ENCODE assay signal across 8 mouse cellular contexts in genomic region chr7:100108341-100108740, GRCm38 (mm10). TPM values are rescaled to one million over a fixed set of nuclear protein-coding genes. Genes with fewer than 3 reads are reported as not detected.
A peak's percentile ranks its signal among the peaks of the same experiment; 100 is the strongest.
DNase-seq lines count a peak whose midpoint lies in the region; ATAC-seq and TF ChIP-seq lines count a peak whose summit lies in the region.

No protein-coding gene starts in this region.

- DNase-seq in forebrain, postnatal 0 days, result peak; percentile 70
- DNase-seq in forebrain, embryonic 11.5 days (ENCODE audit: low spot score), result no peak
- peak; percentile 37 for DNase-seq in liver, adult 2 months (ENCODE audit: extremely low read depth, low read depth, low spot score)
- DNase-seq in liver, embryonic 11.5 days (ENCODE audit: low spot score), result no peak
- DNase-seq in Muller cell, postnatal 12 days (ENCODE audit: inconsistent ontology term), result peak; percentile 29
- peak; percentile 53 for DNase-seq in lung, postnatal 0 days (ENCODE audit: low spot score)
- no peak for DNase-seq in spleen, postnatal 14 days (ENCODE audit: low spot score in 2 of 2)
- DNase-seq in ovary, postnatal 36 days (ENCODE audit: low spot score), result no peak

- peaks cover 38% of the 10 kb centered on the region for H3K36me3 ChIP-seq in forebrain, postnatal 0 days (ENCODE audit: insufficient read depth)
- peaks cover 3% of the 10 kb centered on the region; the same call in 1 of the 2 replicates for H3K36me3 ChIP-seq in forebrain, embryonic 11.5 days (ENCODE audit: control insufficient read depth, insufficient read depth, low read length)
- H3K36me3 ChIP-seq in liver, adult 2 months (ENCODE audit: control insufficient read depth, insufficient read depth, low read length), result peaks cover 25% of the 10 kb centered on the region
- H3K36me3 ChIP-seq in liver, embryonic 11.5 days (ENCODE audit: control insufficient read depth, insufficient read depth, low read length), result peaks cover 42% of the 10 kb centered on the region
- H3K36me3 ChIP-seq in lung, postnatal 0 days (ENCODE audit: insufficient read depth, low read length), result peaks cover 8% of the 10 kb centered on the region; the same call in 1 of the 2 replicates

- 65% methylated on average over 3 of the region's 3 CpGs for WGBS in forebrain, postnatal 0 days
- 86% methylated on average over 3 of the region's 3 CpGs for WGBS in forebrain, embryonic 11.5 days
- 71% methylated on average over 3 of the region's 3 CpGs for WGBS in liver, adult 2 months
- WGBS in liver, embryonic 11.5 days, result 77% methylated on average over 3 of the region's 3 CpGs
- 67% methylated on average over 3 of the region's 3 CpGs for WGBS in lung, postnatal 0 days

- TF ChIP-seq EP300 in lung, postnatal 0 days (IDR thresholded peaks at IDR 0.05), result no peak

- no peaks in the 10 kb centered on the region for H3K4me1 ChIP-seq in forebrain, postnatal 0 days (ENCODE audit: insufficient read depth)
- H3K4me1 ChIP-seq in forebrain, embryonic 11.5 days (replicated peaks; ENCODE audit: control insufficient read depth, insufficient read depth, low read length), result no peaks in the 10 kb centered on the region
- H3K4me1 ChIP-seq in liver, adult 2 months (ENCODE audit: control insufficient read depth, insufficient read depth, low read length), result no peaks in the 10 kb centered on the region
- no peaks in the 10 kb centered on the region for H3K4me1 ChIP-seq in liver, embryonic 11.5 days (replicated peaks; ENCODE audit: control insufficient read depth, insufficient read depth, low read length)
- H3K4me1 ChIP-seq in lung, postnatal 0 days (ENCODE audit: insufficient read depth, low read depth, low read length), result no peaks in the 10 kb centered on the region

- peak; percentile 69 for TF ChIP-seq CTCF in forebrain, postnatal 0 days (IDR thresholded peaks at IDR 0.05; ENCODE audit: low read depth)
- peak; percentile 52 for TF ChIP-seq CTCF in liver, adult 2 months (IDR thresholded peaks at IDR 0.05; ENCODE audit: low read depth, low read length)
- TF ChIP-seq CTCF in lung, postnatal 0 days (IDR thresholded peaks at IDR 0.05), result peak; percentile 67

- no peaks in the 10 kb centered on the region for H3K79me2 ChIP-seq in liver, adult 2 months (ENCODE audit: control insufficient read depth, insufficient read depth, low read length)

- H3K4me2 ChIP-seq in forebrain, postnatal 0 days (ENCODE audit: low read depth), result no peak overlapping the region
- H3K4me2 ChIP-seq in forebrain, embryonic 11.5 days (ENCODE audit: low read depth, low read length, severe bottlenecking), result no peak overlapping the region
- H3K4me2 ChIP-seq in liver, embryonic 11.5 days, result no peak overlapping the region
- no peak overlapping the region for H3K4me2 ChIP-seq in lung, postnatal 0 days (replicated peaks; ENCODE audit: low read depth, low read length)

- no peaks in the 10 kb centered on the region for H3K9me3 ChIP-seq in forebrain, postnatal 0 days (ENCODE audit: low read length)
- H3K9me3 ChIP-seq in forebrain, embryonic 11.5 days (ENCODE audit: control insufficient read depth, low read length), result no peaks in the 10 kb centered on the region
- no peaks in the 10 kb centered on the region for H3K9me3 ChIP-seq in liver, embryonic 11.5 days (ENCODE audit: control insufficient read depth, low read length)
- H3K9me3 ChIP-seq in lung, postnatal 0 days (ENCODE audit: low read length), result no peaks in the 10 kb centered on the region

- H3K4me3 ChIP-seq in forebrain, postnatal 0 days (ENCODE audit: low read depth, low read length), result no peak overlapping the region
- H3K4me3 ChIP-seq in forebrain, embryonic 11.5 days (ENCODE audit: low read depth, low read length), result no peak overlapping the region
- no peak overlapping the region for H3K4me3 ChIP-seq in liver, adult 2 months (ENCODE audit: insufficient read depth, low read depth, low read length)
- H3K4me3 ChIP-seq in liver, embryonic 11.5 days (ENCODE audit: low read depth, low read length), result no peak overlapping the region
- no peak overlapping the region for H3K4me3 ChIP-seq in lung, postnatal 0 days (ENCODE audit: low read depth, low read length)

- TF ChIP-seq POLR2A in liver, adult 2 months (IDR thresholded peaks at IDR 0.05; ENCODE audit: extremely low read depth, insufficient read depth, low read length), result no peak

- no peaks in the 10 kb centered on the region for H3K27me3 ChIP-seq in forebrain, postnatal 0 days (ENCODE audit: insufficient read depth, low read length)
- H3K27me3 ChIP-seq in forebrain, embryonic 11.5 days (ENCODE audit: control insufficient read depth, insufficient read depth, low read length), result no peaks in the 10 kb centered on the region
- H3K27me3 ChIP-seq in liver, adult 2 months (ENCODE audit: control insufficient read depth, insufficient read depth, low read length), result no peaks in the 10 kb centered on the region
- no peaks in the 10 kb centered on the region for H3K27me3 ChIP-seq in liver, embryonic 11.5 days (replicated peaks; ENCODE audit: control insufficient read depth, insufficient read depth, low read length)
- H3K27me3 ChIP-seq in lung, postnatal 0 days (replicated peaks; ENCODE audit: insufficient read depth, low read length), result no peaks in the 10 kb centered on the region

- no peak for ATAC-seq in forebrain, postnatal 0 days
- no peak for ATAC-seq in forebrain, embryonic 11.5 days (replicated peaks; ENCODE audit: low FRiP score)
- no peak for ATAC-seq in liver, embryonic 11.5 days (replicated peaks; ENCODE audit: low FRiP score)
- no peak for ATAC-seq in lung, postnatal 0 days

- no peak overlapping the region for H3K9ac ChIP-seq in forebrain, postnatal 0 days
- H3K9ac ChIP-seq in forebrain, embryonic 11.5 days (ENCODE audit: low read length), result no peak overlapping the region
- H3K9ac ChIP-seq in liver, adult 2 months (ENCODE audit: low read depth, low read length), result no peak overlapping the region
- H3K9ac ChIP-seq in liver, embryonic 11.5 days (ENCODE audit: low read depth, low read length), result no peak overlapping the region
- H3K9ac ChIP-seq in lung, postnatal 0 days (replicated peaks; ENCODE audit: low read depth), result no peak overlapping the region

- no peak overlapping the region for H3K27ac ChIP-seq in forebrain, postnatal 0 days (ENCODE audit: low read depth, low read length)
- H3K27ac ChIP-seq in forebrain, embryonic 11.5 days (ENCODE audit: low read depth, low read length), result no peak overlapping the region
- H3K27ac ChIP-seq in liver, adult 2 months (replicated peaks; ENCODE audit: insufficient read depth, low read depth, low read length), result no peak overlapping the region
- H3K27ac ChIP-seq in liver, embryonic 11.5 days (ENCODE audit: low read depth, low read length), result no peak overlapping the region
- no peak overlapping the region for H3K27ac ChIP-seq in lung, postnatal 0 days (ENCODE audit: low read length)

RNA-seq across cellular contexts. Expression of gene Pold3, which starts 13.0 kb away (rescaled TPM):
- total RNA-seq in forebrain, postnatal 0 days (2014; rRNA removed), result 38.9 and 48.7 TPM in 2 replicates
- 31.7 and 40.1 TPM in 2 replicates for polyA plus RNA-seq in forebrain, postnatal 0 days (2015; fragmentation: Nextera tagmentation; extraction: Ambion mirVana)
- polyA plus RNA-seq in forebrain, embryonic 11.5 days (2014; fragmentation: Nextera tagmentation; extraction: Ambion mirVana), result 116 and 121 TPM in 2 replicates
- 8.9 and 9.0 TPM in 2 replicates for total RNA-seq in liver, adult 2 months (2014; rRNA removed)
- 2.7 and 3.8 TPM in 2 replicates for polyA plus RNA-seq in liver, adult 2 months (2012; rRNA removed)
- polyA plus RNA-seq in liver, embryonic 11.5 days (2014; fragmentation: Nextera tagmentation; extraction: Ambion mirVana), result 94.5 and 95.4 TPM in 2 replicates
- polyA plus RNA-seq in lung, postnatal 0 days (2015; fragmentation: Nextera tagmentation; extraction: Ambion mirVana), result 18.2 and 19.3 TPM in 2 replicates

RNA-seq across cellular contexts. Expression of gene Lipt2, which starts 50.7 kb away (rescaled TPM):
- total RNA-seq in forebrain, postnatal 0 days (2014; rRNA removed), result 15.9 and 19.2 TPM in 2 replicates
- polyA plus RNA-seq in forebrain, postnatal 0 days (2015; fragmentation: Nextera tagmentation; extraction: Ambion mirVana), result 20.3 and 21.1 TPM in 2 replicates
- 20.4 and 22.5 TPM in 2 replicates for polyA plus RNA-seq in forebrain, embryonic 11.5 days (2014; fragmentation: Nextera tagmentation; extraction: Ambion mirVana)
- total RNA-seq in liver, adult 2 months (2014; rRNA removed), result 3.8 and 5.8 TPM in 2 replicates
- polyA plus RNA-seq in liver, adult 2 months (2012; rRNA removed), result 4.5 and 5.2 TPM in 2 replicates
- 18.1 and 19.0 TPM in 2 replicates for polyA plus RNA-seq in liver, embryonic 11.5 days (2014; fragmentation: Nextera tagmentation; extraction: Ambion mirVana)
- polyA plus RNA-seq in lung, postnatal 0 days (2015; fragmentation: Nextera tagmentation; extraction: Ambion mirVana), result 9.7 and 12.4 TPM in 2 replicates

Comparison
In these comparisons a context has a peak if more than half of its experiments do, and no peak if none do; other contexts are left out.
1. DNase-seq: peak in forebrain, postnatal 0 days (single experiment), liver, adult 2 months (single experiment), Muller cell, postnatal 12 days (single experiment) and lung, postnatal 0 days (single experiment); none in forebrain, embryonic 11.5 days (single experiment), liver, embryonic 11.5 days (single experiment), spleen, postnatal 14 days (0 of 2) and ovary, postnatal 36 days (single experiment).
2. Peak in every context shown above with its lines, with median percentiles within 50 percentile points of each other: CTCF ChIP-seq.